7 mouse cellular contexts compared by ENCODE assay signal in the genomic region with DNA sequence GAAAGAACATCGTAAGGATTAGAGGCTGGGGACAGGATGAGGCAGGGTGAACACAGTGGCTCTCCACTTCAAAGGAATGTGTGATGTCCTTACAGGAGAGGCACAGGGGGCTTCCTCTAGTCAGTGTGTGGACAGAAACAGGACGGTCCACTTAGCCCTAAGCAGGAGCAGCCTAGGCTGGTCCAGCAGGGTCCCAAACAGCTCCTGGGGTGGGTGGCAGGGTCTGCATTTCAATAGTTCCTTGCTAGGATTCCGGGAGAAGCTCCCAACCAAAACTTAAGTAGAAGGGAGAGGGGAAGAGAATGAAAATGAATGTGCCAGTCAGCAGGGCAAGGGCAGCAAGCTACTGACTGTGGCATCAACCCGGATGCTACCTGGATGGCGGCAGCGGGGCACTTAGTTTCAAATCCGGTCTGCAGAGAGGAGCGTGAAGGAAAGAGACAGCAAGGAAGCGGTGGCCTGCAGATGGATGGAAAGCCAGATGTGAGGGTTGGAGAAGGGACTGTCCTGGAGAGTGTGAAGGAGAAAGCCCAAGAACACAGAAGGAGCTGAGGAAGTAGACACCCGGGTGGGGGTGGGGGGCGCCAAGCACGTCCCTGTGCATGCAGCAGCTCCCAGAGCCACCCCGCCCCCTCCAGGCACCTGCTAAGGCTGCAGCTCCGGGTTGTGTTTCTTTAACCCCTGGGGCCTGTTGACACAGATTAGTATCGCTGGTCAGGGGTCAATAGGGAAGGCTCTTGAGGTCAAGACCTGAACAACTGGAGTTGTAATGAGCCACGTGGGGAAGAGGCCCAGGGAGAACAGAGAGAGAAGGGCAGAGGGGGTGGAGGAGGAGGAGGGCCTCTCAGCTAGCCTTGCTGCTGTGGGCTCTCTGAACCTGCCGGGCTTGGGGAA. TPM values are rescaled to one million over a fixed set of nuclear protein-coding genes. Genes with fewer than 3 reads are reported as not detected.
A peak's percentile ranks its signal among the peaks of the same experiment; 100 is the strongest.
DNase-seq lines count a peak whose midpoint lies in the region; ATAC-seq and TF ChIP-seq lines count a peak whose summit lies in the region.

No protein-coding gene starts in this region.

- peak; percentile 39 for DNase-seq in CD4-positive helper T cell, adult 2 months (ENCODE audit: low read depth, low spot score)
- peak; percentile 33 for DNase-seq in forebrain, postnatal 0 days
- peak; percentile 18 for DNase-seq in splenic B cell, adult 2 months (ENCODE audit: low read depth, low spot score)
- no peak for DNase-seq in frontal cortex, postnatal 25 days (ENCODE audit: low spot score in 2 of 2)
- DNase-seq in frontal cortex, postnatal 10 days (ENCODE audit: low spot score in 2 of 2), result no peak

- no peak overlapping the region for H3K9ac ChIP-seq in ES-Bruce4 (ENCODE audit: low read depth, poor library complexity, severe bottlenecking)
- H3K9ac ChIP-seq in forebrain, postnatal 0 days, result no peak overlapping the region
- H3K9ac ChIP-seq in limb, embryonic 13.5 days, result peak overlapping the region; percentile 59

- peak overlapping the region; percentile 19; the same call in 1 of the 2 replicates for H3K4me2 ChIP-seq in forebrain, postnatal 0 days (ENCODE audit: low read depth)
- peak overlapping the region; percentile 60 for H3K4me2 ChIP-seq in limb, embryonic 13.5 days (replicated peaks)

- no peak overlapping the region for H3K4me3 ChIP-seq in ES-Bruce4 (ENCODE audit: low read depth, low read length)
- H3K4me3 ChIP-seq in forebrain, postnatal 0 days (ENCODE audit: low read depth, low read length), result no peak overlapping the region
- peak overlapping the region; percentile 13 for H3K4me3 ChIP-seq in limb, embryonic 13.5 days

- H3K36me3 ChIP-seq in ES-Bruce4 (ENCODE audit: control insufficient read depth, insufficient read depth, low read length, poor library complexity, severe bottlenecking), result no peaks in the 10 kb centered on the region
- H3K36me3 ChIP-seq in forebrain, postnatal 0 days (ENCODE audit: insufficient read depth), result no peaks in the 10 kb centered on the region
- peaks cover 7% of the 10 kb centered on the region for H3K36me3 ChIP-seq in limb, embryonic 13.5 days
- no peaks in the 10 kb centered on the region for H3K36me3 ChIP-seq in splenic B cell, adult 2 months (ENCODE audit: control insufficient read depth, insufficient read depth, low read length, poor library complexity, severe bottlenecking)

- peak; percentile 40; the same call in 1 of the 2 replicates for TF ChIP-seq EP300 in ES-Bruce4 (IDR thresholded peaks at IDR 0.05; ENCODE audit: insufficient read depth, low read depth, low read length)

- no peak for ATAC-seq in forebrain, postnatal 0 days
- ATAC-seq in limb, embryonic 13.5 days (ENCODE audit: low FRiP score, low read depth), result no peak

- H3K9me3 ChIP-seq in ES-Bruce4 (replicated peaks; ENCODE audit: control insufficient read depth, insufficient read depth, low read length, poor library complexity, severe bottlenecking), result no peaks in the 10 kb centered on the region
- H3K9me3 ChIP-seq in forebrain, postnatal 0 days (ENCODE audit: low read length), result no peaks in the 10 kb centered on the region
- H3K9me3 ChIP-seq in limb, embryonic 13.5 days, result no peaks in the 10 kb centered on the region

- no peak for TF ChIP-seq POLR2A in ES-Bruce4 (IDR thresholded peaks at IDR 0.05; ENCODE audit: insufficient read depth, low read length)

- no peaks in the 10 kb centered on the region for H3K27me3 ChIP-seq in ES-Bruce4 (ENCODE audit: control insufficient read depth, insufficient read depth, low read length, poor library complexity, severe bottlenecking)
- H3K27me3 ChIP-seq in forebrain, postnatal 0 days (ENCODE audit: insufficient read depth, low read length), result no peaks in the 10 kb centered on the region
- no peaks in the 10 kb centered on the region for H3K27me3 ChIP-seq in limb, embryonic 13.5 days
- no peaks in the 10 kb centered on the region for H3K27me3 ChIP-seq in splenic B cell, adult 2 months (ENCODE audit: control insufficient read depth, insufficient read depth, low read length, poor library complexity, severe bottlenecking)

- WGBS in forebrain, postnatal 0 days, result 10% methylated on average over 17 of the region's 17 CpGs
- WGBS in limb, embryonic 13.5 days, result 6% methylated on average over 17 of the region's 17 CpGs

- H3K4me1 ChIP-seq in ES-Bruce4 (ENCODE audit: control insufficient read depth, insufficient read depth, low read length), result peaks cover 8% of the 10 kb centered on the region
- peaks cover 30% of the 10 kb centered on the region for H3K4me1 ChIP-seq in forebrain, postnatal 0 days (ENCODE audit: insufficient read depth)
- peaks cover 99% of the 10 kb centered on the region for H3K4me1 ChIP-seq in limb, embryonic 13.5 days

- no peak for TF ChIP-seq CTCF in ES-Bruce4 (IDR thresholded peaks at IDR 0.05; ENCODE audit: low read depth, low read length)
- 0 out of 2 replicates have a peak, but pooled peaks have one; percentile 7 for TF ChIP-seq CTCF in forebrain, postnatal 0 days (IDR thresholded peaks at IDR 0.05; ENCODE audit: low read depth)

- H3K27ac ChIP-seq in ES-Bruce4 (ENCODE audit: insufficient read depth, low read length), result no peak overlapping the region
- H3K27ac ChIP-seq in forebrain, postnatal 0 days (ENCODE audit: low read depth, low read length), result peak overlapping the region; percentile 40; the same call in 1 of the 2 replicates
- peak overlapping the region; percentile 100 for H3K27ac ChIP-seq in limb, embryonic 13.5 days

RNA-seq across cellular contexts. Expression of a gene that starts 22.5 kb away (rescaled TPM):
- not detected in 2 replicates for polyA plus RNA-seq in ES-Bruce4 (2011; ENCODE audit: insufficient read depth, insufficient read length, low read depth, missing spikeins)
- not detected in 2 replicates for total RNA-seq in forebrain, postnatal 0 days (2014; rRNA removed)
- 0.56 and 1.0 TPM in 2 replicates for polyA plus RNA-seq in forebrain, postnatal 0 days (2015; fragmentation: Nextera tagmentation; extraction: Ambion mirVana)
- polyA plus RNA-seq in limb, embryonic 13.5 days (2015; fragmentation: Nextera tagmentation; extraction: Ambion mirVana), result 7.1 and 9.8 TPM in 2 replicates

RNA-seq across cellular contexts. Expression of a gene that starts 44.0 kb away (rescaled TPM):
- not detected in 2 replicates for polyA plus RNA-seq in ES-Bruce4 (2011; ENCODE audit: insufficient read depth, insufficient read length, low read depth, missing spikeins)
- total RNA-seq in forebrain, postnatal 0 days (2014; rRNA removed), result 2.2 and 2.7 TPM in 2 replicates
- 2.4 and 2.5 TPM in 2 replicates for polyA plus RNA-seq in forebrain, postnatal 0 days (2015; fragmentation: Nextera tagmentation; extraction: Ambion mirVana)
- polyA plus RNA-seq in limb, embryonic 13.5 days (2015; fragmentation: Nextera tagmentation; extraction: Ambion mirVana), result 4.1 and 4.9 TPM in 2 replicates

RNA-seq across cellular contexts. Expression of a gene that starts 54.9 kb away (rescaled TPM):
- polyA plus RNA-seq in ES-Bruce4 (2011; ENCODE audit: insufficient read depth, insufficient read length, low read depth, missing spikeins), result 1.2 and 1.8 TPM in 2 replicates
- total RNA-seq in forebrain, postnatal 0 days (2014; rRNA removed), result 111 and 116 TPM in 2 replicates
- polyA plus RNA-seq in forebrain, postnatal 0 days (2015; fragmentation: Nextera tagmentation; extraction: Ambion mirVana), result 347 and 376 TPM in 2 replicates
- 46.9 and 48.0 TPM in 2 replicates for polyA plus RNA-seq in limb, embryonic 13.5 days (2015; fragmentation: Nextera tagmentation; extraction: Ambion mirVana)

RNA-seq across cellular contexts. Expression of a gene that starts 57.6 kb away (rescaled TPM):
- polyA plus RNA-seq in ES-Bruce4 (2011; ENCODE audit: insufficient read depth, insufficient read length, low read depth, missing spikeins), result 89.7 and 97.9 TPM in 2 replicates
- total RNA-seq in forebrain, postnatal 0 days (2014; rRNA removed), result 65.9 and 78.2 TPM in 2 replicates
- polyA plus RNA-seq in forebrain, postnatal 0 days (2015; fragmentation: Nextera tagmentation; extraction: Ambion mirVana), result 14.6 and 14.7 TPM in 2 replicates
- 15.0 and 15.2 TPM in 2 replicates for polyA plus RNA-seq in limb, embryonic 13.5 days (2015; fragmentation: Nextera tagmentation; extraction: Ambion mirVana)

RNA-seq across cellular contexts. Expression of a gene that starts 59.2 kb away (rescaled TPM):
- polyA plus RNA-seq in ES-Bruce4 (2011; ENCODE audit: insufficient read depth, insufficient read length, low read depth, missing spikeins), result 77.6 and 79.8 TPM in 2 replicates
- total RNA-seq in forebrain, postnatal 0 days (2014; rRNA removed), result 89.5 and 94.8 TPM in 2 replicates
- polyA plus RNA-seq in forebrain, postnatal 0 days (2015; fragmentation: Nextera tagmentation; extraction: Ambion mirVana), result 59.8 and 67.5 TPM in 2 replicates
- 70.8 and 72.7 TPM in 2 replicates for polyA plus RNA-seq in limb, embryonic 13.5 days (2015; fragmentation: Nextera tagmentation; extraction: Ambion mirVana)

Comparison
In these comparisons a context has a peak if more than half of its experiments do, and no peak if none do; other contexts are left out.
1. DNase-seq: peak in CD4-positive helper T cell, adult 2 months (single experiment), forebrain, postnatal 0 days (single experiment) and splenic B cell, adult 2 months (single experiment); none in frontal cortex, postnatal 25 days (0 of 2) and frontal cortex, postnatal 10 days (0 of 2).
2. RNA of a gene that starts 54.9 kb away (polyA plus RNA-seq): 347 to 376 TPM in forebrain, postnatal 0 days and 46.9 to 48.0 TPM in limb, embryonic 13.5 days; 1.2 to 1.8 TPM in ES-Bruce4; every median in the first group is over 10 times any median in the second.